Mouse (Mus musculus): ENCODE results near the gene Hist1h1e. TPM values are rescaled to one million over a fixed set of nuclear protein-coding genes. Genes with fewer than 3 reads are reported as not detected.
"Not testable (repeated sequence)": the region's sequence is repeated elsewhere in the genome, so short reads cannot be mapped to it uniquely, and the experiment has no call there.

Hist1h1e gene
- polyA plus RNA-seq, 1 experiment from 2014 or later: 11.1 TPM

GRCm38 (mm10) chr13:23572218-23573033 is 49.9 kb downstream of the Hist1h1e start:
- ATAC-seq (replicated peaks; ENCODE audit: insufficient number of reproducible peaks, low FRiP score, low TSS enrichment): no peak
- Histone ChIP-seq H3K36me3 (ENCODE audit: control insufficient read depth, insufficient read depth, low read length) (no peaks in the 10 kb centered on the region), H3K27me3 (ENCODE audit: control insufficient read depth, insufficient read depth, low read length) (no peaks in the 10 kb centered on the region), H3K4me1 (ENCODE audit: control insufficient read depth, insufficient read depth, low read length) (peaks cover 10% of the 10 kb centered on the region), H3K9me3 (replicated peaks; ENCODE audit: control insufficient read depth, low read length) (no peaks in the 10 kb centered on the region), H3K9ac (ENCODE audit: low read depth, low read length) (peak overlapping the region; percentile 78; the same call in 1 of the 2 replicates), H3K27ac (ENCODE audit: low read depth, low read length) (peak overlapping the region; percentile 96), H3K4me3 (ENCODE audit: low read depth, low read length) (peak overlapping the region; percentile 51), H3K4me2 (peak overlapping the region; percentile 75)
- 40% methylated on average over 2 of the region's 2 CpGs for WGBS (ENCODE audit: insufficient replicate concordance)

GRCm38 (mm10) chr13:23571504-23572217 is 50.7 kb downstream of the Hist1h1e start:
- H3K4me2 ChIP-seq: peak overlapping the region; percentile 75
- not testable (repeated sequence) for ATAC-seq (replicated peaks; ENCODE audit: insufficient number of reproducible peaks, low FRiP score, low TSS enrichment); H3K9me3 ChIP-seq (replicated peaks; ENCODE audit: control insufficient read depth, low read length); H3K36me3 ChIP-seq (ENCODE audit: control insufficient read depth, insufficient read depth, low read length); H3K4me1 ChIP-seq (ENCODE audit: control insufficient read depth, insufficient read depth, low read length); H3K27me3 ChIP-seq (ENCODE audit: control insufficient read depth, insufficient read depth, low read length)
- H3K9ac ChIP-seq (ENCODE audit: low read depth, low read length): peak overlapping the region; percentile 78
- WGBS (ENCODE audit: insufficient replicate concordance): 4% methylated on average over 10 of the region's 34 CpGs
- H3K27ac ChIP-seq (ENCODE audit: low read depth, low read length): peak overlapping the region; percentile 96
- H3K4me3 ChIP-seq (ENCODE audit: low read depth, low read length): peak overlapping the region; percentile 51

- no peaks in the 10 kb centered on the region for H3K9me3 ChIP-seq (replicated peaks; ENCODE audit: control insufficient read depth, low read length)
- H3K9ac ChIP-seq (ENCODE audit: low read depth, low read length): peak within 1 kb of the TSS; percentile 78
- peak within 1 kb of the TSS; percentile 75 for H3K4me2 ChIP-seq
- H3K27ac ChIP-seq (ENCODE audit: low read depth, low read length): peak within 1 kb of the TSS; percentile 96
- no peaks in the 10 kb centered on the region for H3K36me3 ChIP-seq (ENCODE audit: control insufficient read depth, insufficient read depth, low read length)
- peak; percentile 85 for ATAC-seq (replicated peaks; ENCODE audit: insufficient number of reproducible peaks, low FRiP score, low TSS enrichment)
- H3K4me3 ChIP-seq (ENCODE audit: low read depth, low read length): peak within 1 kb of the TSS; percentile 51
- no peaks in the 10 kb centered on the region for H3K27me3 ChIP-seq (ENCODE audit: control insufficient read depth, insufficient read depth, low read length)
- WGBS (ENCODE audit: insufficient replicate concordance): 0% methylated on average over 18 of the region's 18 CpGs
- peaks cover 5% of the 10 kb centered on the region; the same call in 1 of the 2 replicates for H3K4me1 ChIP-seq (ENCODE audit: control insufficient read depth, insufficient read depth, low read length)
Observed at GRCm38 (mm10) chr13:23571022-23571503, 51.3 kb downstream of the Hist1h1e start, which contains the start of the genes Hist1h2ae and Hist1h2bg. Gene Hist1h2ae, minus strand, starts transcription at chr13:23571220. Gene Hist1h2bg, plus strand, starts transcription at chr13:23571396.

Small RNA genes lying within 50 kb of the gene (microRNA-seq; reads per million reads assigned to microRNA genes)
- gene Gm44359 (ENCODE audit: borderline number of aligned reads) (not detected), gene Gm44394 (ENCODE audit: borderline number of aligned reads) (not detected)

Other genes starting within 250 kb of the Hist1h1e start
- gene Abt1, start 198.7 kb downstream of the Hist1h1e start, polyA plus RNA-seq (2014; fragmentation: Nextera tagmentation; extraction: Ambion mirVana): 8.9 and 9.8 TPM in 2 replicates
- 0.97 and 1.7 TPM in 2 replicates for gene Btn1a1, start 156.7 kb downstream of the Hist1h1e start, polyA plus RNA-seq (2014; fragmentation: Nextera tagmentation; extraction: Ambion mirVana)
- 0.59 and 0.80 TPM in 2 replicates for gene Btn2a2, start 133.7 kb downstream of the Hist1h1e start, polyA plus RNA-seq (2014; fragmentation: Nextera tagmentation; extraction: Ambion mirVana)
- gene Hist1h4h, start 91.5 kb downstream of the Hist1h1e start, polyA plus RNA-seq (2014; fragmentation: Nextera tagmentation; extraction: Ambion mirVana): 2.1 and 3.4 TPM in 2 replicates
- gene Hist1h2af, start 88.7 kb downstream of the Hist1h1e start, polyA plus RNA-seq (2014; fragmentation: Nextera tagmentation; extraction: Ambion mirVana): 1.4 and 2.3 TPM in 2 replicates
- gene Hist1h3g, start 87.1 kb downstream of the Hist1h1e start, polyA plus RNA-seq (2014; fragmentation: Nextera tagmentation; extraction: Ambion mirVana): 2.8 and 3.1 TPM in 2 replicates
- gene Hist1h2bh, start 79.2 kb downstream of the Hist1h1e start, polyA plus RNA-seq (2014; fragmentation: Nextera tagmentation; extraction: Ambion mirVana): 0.43 and 0.66 TPM in 2 replicates
- gene Hist1h3f, start 78.5 kb downstream of the Hist1h1e start, polyA plus RNA-seq (2014; fragmentation: Nextera tagmentation; extraction: Ambion mirVana): 0.19 TPM in 1 of 2 replicates, not detected in the other
- not detected in 2 replicates for gene Hist1h4f, start 70.9 kb downstream of the Hist1h1e start, polyA plus RNA-seq (2014; fragmentation: Nextera tagmentation; extraction: Ambion mirVana)
- 0.15 and 0.27 TPM in 2 replicates for gene Hist1h1d, start 69.3 kb downstream of the Hist1h1e start, polyA plus RNA-seq (2014; fragmentation: Nextera tagmentation; extraction: Ambion mirVana)
- gene Hist1h3e, start 60.2 kb downstream of the Hist1h1e start, polyA plus RNA-seq (2014; fragmentation: Nextera tagmentation; extraction: Ambion mirVana): 2.6 and 3.0 TPM in 2 replicates
- 27.6 and 34.5 TPM in 2 replicates for gene Hist1h2ae, start 51.3 kb downstream of the Hist1h1e start, polyA plus RNA-seq (2014; fragmentation: Nextera tagmentation; extraction: Ambion mirVana)
- gene Hist1h2bg, start 51.2 kb downstream of the Hist1h1e start, polyA plus RNA-seq (2014; fragmentation: Nextera tagmentation; extraction: Ambion mirVana): 2.3 and 6.5 TPM in 2 replicates
- 1.3 and 2.6 TPM in 2 replicates for gene Hist1h2bf, start 48.4 kb downstream of the Hist1h1e start, polyA plus RNA-seq (2014; fragmentation: Nextera tagmentation; extraction: Ambion mirVana)
- gene Hist1h2ad, start 48.2 kb downstream of the Hist1h1e start, polyA plus RNA-seq (2014; fragmentation: Nextera tagmentation; extraction: Ambion mirVana): 0.44 and 1.3 TPM in 2 replicates
- gene Hist1h3d, start 46.8 kb downstream of the Hist1h1e start, polyA plus RNA-seq (2014; fragmentation: Nextera tagmentation; extraction: Ambion mirVana): 2.9 and 4.6 TPM in 2 replicates
- 42.3 and 51.7 TPM in 2 replicates for gene Hist1h4d, start 41.0 kb downstream of the Hist1h1e start, polyA plus RNA-seq (2014; fragmentation: Nextera tagmentation; extraction: Ambion mirVana)
- 1.5 and 2.4 TPM in 2 replicates for gene Hist1h2be, start 1.4 kb downstream of the Hist1h1e start, polyA plus RNA-seq (2014; fragmentation: Nextera tagmentation; extraction: Ambion mirVana)
- gene Hist1h2ac, start 61.4 kb upstream of the Hist1h1e start, polyA plus RNA-seq (2014; fragmentation: Nextera tagmentation; extraction: Ambion mirVana): 0.52 and 0.62 TPM in 2 replicates
- 31.3 and 31.9 TPM in 2 replicates for gene Hist1h2bc, start 61.6 kb upstream of the Hist1h1e start, polyA plus RNA-seq (2014; fragmentation: Nextera tagmentation; extraction: Ambion mirVana)
- gene Hist1h1t, start 73.3 kb upstream of the Hist1h1e start, polyA plus RNA-seq (2014; fragmentation: Nextera tagmentation; extraction: Ambion mirVana): not detected in 2 replicates
- 0.69 and 2.7 TPM in 2 replicates for gene Hist1h4c, start 75.9 kb upstream of the Hist1h1e start, polyA plus RNA-seq (2014; fragmentation: Nextera tagmentation; extraction: Ambion mirVana)
- 8.2 and 9.9 TPM in 2 replicates for gene Hfe, start 88.3 kb upstream of the Hist1h1e start, polyA plus RNA-seq (2014; fragmentation: Nextera tagmentation; extraction: Ambion mirVana)
- 24.6 TPM in 2 replicates for gene Hist1h1c, start 116.2 kb upstream of the Hist1h1e start, polyA plus RNA-seq (2014; fragmentation: Nextera tagmentation; extraction: Ambion mirVana)
- 4.1 and 4.5 TPM in 2 replicates for gene Hist1h3c, start 123.0 kb upstream of the Hist1h1e start, polyA plus RNA-seq (2014; fragmentation: Nextera tagmentation; extraction: Ambion mirVana)
- gene Hist1h2bb, start 124.2 kb upstream of the Hist1h1e start, polyA plus RNA-seq (2014; fragmentation: Nextera tagmentation; extraction: Ambion mirVana): 1.2 and 2.7 TPM in 2 replicates
- gene Hist1h2ab, start 128.6 kb upstream of the Hist1h1e start, polyA plus RNA-seq (2014; fragmentation: Nextera tagmentation; extraction: Ambion mirVana): 16.7 and 18.1 TPM in 2 replicates
- 2.7 and 3.7 TPM in 2 replicates for gene Hist1h3b, start 129.7 kb upstream of the Hist1h1e start, polyA plus RNA-seq (2014; fragmentation: Nextera tagmentation; extraction: Ambion mirVana)
- 2.2 and 2.7 TPM in 2 replicates for gene Hist1h4b, start 134.5 kb upstream of the Hist1h1e start, polyA plus RNA-seq (2014; fragmentation: Nextera tagmentation; extraction: Ambion mirVana)
- gene Hist1h4a, start 138.7 kb upstream of the Hist1h1e start, polyA plus RNA-seq (2014; fragmentation: Nextera tagmentation; extraction: Ambion mirVana): 1.0 TPM in 1 of 2 replicates, not detected in the other
- 2.5 and 4.0 TPM in 2 replicates for gene Hist1h3a, start 139.8 kb upstream of the Hist1h1e start, polyA plus RNA-seq (2014; fragmentation: Nextera tagmentation; extraction: Ambion mirVana)
- gene Hist1h1a, start 141.1 kb upstream of the Hist1h1e start, polyA plus RNA-seq (2014; fragmentation: Nextera tagmentation; extraction: Ambion mirVana): 0.31 and 0.67 TPM in 2 replicates
- 0.24 TPM in 1 of 2 replicates, not detected in the other for gene Trim38, start 147.4 kb upstream of the Hist1h1e start, polyA plus RNA-seq (2014; fragmentation: Nextera tagmentation; extraction: Ambion mirVana)
- gene Slc17a2, start 184.4 kb upstream of the Hist1h1e start, polyA plus RNA-seq (2014; fragmentation: Nextera tagmentation; extraction: Ambion mirVana): not detected in 2 replicates
- not detected in 2 replicates for gene Slc17a3, start 216.9 kb upstream of the Hist1h1e start, polyA plus RNA-seq (2014; fragmentation: Nextera tagmentation; extraction: Ambion mirVana)
- not detected in 2 replicates for gene Slc17a1, start 245.2 kb upstream of the Hist1h1e start, polyA plus RNA-seq (2014; fragmentation: Nextera tagmentation; extraction: Ambion mirVana)